Mouse (Mus musculus) heart, postnatal 25 days (tissue): ENCODE measurements around the gene Hist2h2aa2. TPM values are rescaled to one million over a fixed set of nuclear protein-coding genes. Genes with fewer than 3 reads are reported as not detected.
A peak's percentile ranks its signal among the peaks of the same experiment; 100 is the strongest.
"Not testable (repeated sequence)": the region's sequence is repeated elsewhere in the genome, so short reads cannot be mapped to it uniquely, and the experiment has no call there.

Experiments
- DNase-seq: peaks from one replicate; pipeline ENCODE4 v3.0.0; 2022; ENCODE audit warnings: low spot score
- intact Hi-C: fragments of 180-260 bp; cut with DNase I; formaldehyde crosslinking; loops from one replicate; pipeline ENCODE4 v1.15.1; 2025
- microRNA-seq: library from miRNA; unstranded; fragments of <30 nt; microRNA quantifications from one replicate; pipeline ENCODE4 v1.2.0, GENCODE M21; 2022
- total RNA-seq, 2 experiments: library from RNA; stranded (reverse); gene quantifications; 2 replicates each; pipeline ENCODE4 v1.2.3; 2021

Hist2h2aa2 gene
- total RNA-seq, 2 experiments from 2014 or later = 232 to 233 TPM

DNA sequence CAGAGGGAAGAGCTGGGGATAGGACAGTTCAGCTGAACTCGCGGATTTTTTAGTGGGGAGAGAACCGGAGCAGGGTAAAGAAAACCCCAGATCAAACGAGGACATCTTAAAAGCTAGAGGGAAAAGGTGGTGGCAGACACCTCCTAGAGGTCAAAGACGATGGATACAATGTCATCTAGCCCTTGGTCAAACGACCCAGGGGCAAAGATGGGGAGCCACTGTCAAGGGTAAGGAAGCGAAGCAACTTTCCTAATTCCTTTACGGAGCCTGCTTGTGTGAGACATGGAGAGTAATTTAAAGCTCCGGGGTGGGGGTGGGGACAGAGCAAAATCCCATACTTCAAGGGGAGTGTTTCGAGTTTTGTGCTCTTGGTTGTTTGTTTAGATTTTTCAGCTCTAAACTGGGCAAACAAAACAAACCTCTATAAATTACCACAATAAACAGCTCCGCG, 20.9 kb downstream of the Hist2h2aa2 start:
- intact Hi-C loops = loop anchor here (2.0 kb wide), 1 partner anchor 48 kb away; no protein-coding TSS in a partner anchor
- no peak for DNase-seq

DNA sequence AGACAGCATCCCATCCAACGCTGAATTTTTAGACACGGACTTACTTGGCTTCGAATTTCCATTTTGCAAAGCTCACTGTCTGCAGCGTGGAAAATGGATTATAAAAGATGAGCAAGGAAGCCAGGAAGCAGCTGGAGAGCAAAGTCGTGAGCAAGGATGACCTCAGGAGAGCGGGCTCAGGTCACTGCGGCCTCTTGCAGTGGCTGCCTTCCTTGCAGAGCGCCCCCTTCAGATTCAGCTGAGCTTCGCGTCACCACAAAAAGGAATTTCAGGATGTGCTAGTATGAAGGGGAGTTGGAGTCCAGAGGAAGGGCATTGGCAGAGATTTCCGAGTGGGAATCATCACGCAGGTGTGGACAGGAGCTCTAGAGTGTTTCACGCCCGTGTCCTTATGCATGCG, 30.8 kb downstream of the Hist2h2aa2 start:
- DNase-seq = no peak
- intact Hi-C loops = no loop called here

DNA sequence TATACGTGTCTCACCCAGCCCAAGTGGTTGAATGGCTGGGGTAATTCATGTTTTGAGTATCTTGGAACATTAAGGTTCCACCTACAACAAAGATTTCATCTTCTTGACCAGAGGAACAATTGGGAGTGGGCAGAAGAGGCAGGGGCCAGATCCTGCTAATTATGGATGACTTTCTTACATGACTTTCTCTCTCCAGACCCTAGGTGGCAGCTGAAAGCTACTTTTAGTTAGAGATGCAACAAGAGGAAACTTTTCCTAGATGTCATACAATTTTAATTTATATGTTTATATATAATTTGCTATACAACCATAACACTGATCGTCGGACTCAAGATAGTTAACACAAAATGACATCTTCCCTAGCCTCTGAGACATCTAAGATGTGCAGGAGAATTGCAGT, 32.3 kb downstream of the Hist2h2aa2 start:
- no peak for DNase-seq
- intact Hi-C loops = no loop called here

DNA sequence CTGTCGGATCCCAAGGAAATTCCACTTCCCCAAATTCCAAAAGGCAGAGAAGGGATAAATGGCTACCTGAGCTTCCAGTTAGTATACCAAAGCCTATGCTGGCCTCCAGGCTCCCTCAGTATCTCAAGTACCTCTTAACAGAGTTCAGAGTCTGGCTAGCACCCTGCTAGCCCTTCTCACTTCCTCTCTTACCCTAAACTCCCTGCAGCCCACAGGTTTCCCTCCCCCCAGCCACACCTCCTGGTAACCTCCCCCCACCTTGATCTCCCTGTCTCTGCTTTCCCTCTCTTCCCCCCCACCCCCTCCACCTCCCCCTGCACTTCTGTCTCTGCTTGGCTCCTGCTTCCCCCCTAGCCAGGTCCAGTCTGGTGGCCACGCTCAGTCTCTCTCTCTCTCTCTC, 40.3 kb downstream of the Hist2h2aa2 start:
- intact Hi-C loops = no loop called here
- no peak for DNase-seq

DNA sequence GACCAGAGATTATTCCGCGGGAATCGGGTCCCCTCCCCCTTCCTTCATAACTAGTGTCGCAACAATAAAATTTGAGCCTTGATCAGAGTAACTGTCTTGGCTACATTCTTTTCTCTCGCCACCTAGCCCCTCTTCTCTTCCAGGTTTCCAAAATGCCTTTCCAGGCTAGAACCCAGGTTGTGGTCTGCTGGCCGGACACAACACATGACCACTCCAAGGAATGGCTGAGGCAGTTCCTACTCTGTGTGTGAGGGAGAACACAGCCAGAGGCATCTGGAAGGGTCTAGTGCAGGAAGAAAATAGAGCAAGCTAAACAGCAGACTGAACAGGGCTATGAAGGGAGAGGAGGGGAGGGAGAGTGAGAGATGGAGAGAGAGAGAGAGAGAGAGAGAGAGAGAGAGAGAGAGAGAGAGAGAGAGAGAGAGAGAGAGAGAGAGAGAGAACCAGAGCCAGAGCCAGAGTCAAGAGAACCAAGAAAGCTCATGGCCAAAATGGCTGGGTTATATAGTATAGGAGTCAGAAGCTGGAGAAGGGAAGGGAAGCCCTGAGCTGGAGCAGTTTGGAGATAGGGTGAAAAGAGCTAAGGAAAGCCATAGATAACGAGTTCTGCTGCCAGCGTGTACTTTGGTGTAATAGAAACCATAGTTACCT, 41.4 kb downstream of the Hist2h2aa2 start:
- DNase-seq, intact Hi-C loops: not testable (repeated sequence)

DNA sequence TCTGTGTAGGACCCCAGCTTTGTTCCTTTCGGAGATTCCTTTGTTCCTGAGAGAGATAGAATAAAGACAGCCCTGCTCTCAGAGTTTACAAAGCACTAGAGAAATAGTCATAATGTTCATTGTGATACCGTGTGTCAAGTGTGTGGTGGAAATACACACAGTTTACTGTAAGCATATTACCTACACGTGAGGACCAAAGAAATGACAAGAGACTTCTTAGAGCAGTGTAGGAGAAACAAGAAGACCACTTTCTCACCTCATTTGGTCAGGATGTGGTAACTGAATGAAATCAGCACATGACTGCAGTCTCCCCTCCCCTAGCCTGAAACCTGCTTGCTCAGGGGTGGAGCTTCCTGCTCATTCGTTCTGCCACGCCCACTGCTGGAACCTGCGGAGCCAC, 41.9 kb downstream of the Hist2h2aa2 start:
- intact Hi-C loops = no loop called here
- DNase-seq = no peak

DNA sequence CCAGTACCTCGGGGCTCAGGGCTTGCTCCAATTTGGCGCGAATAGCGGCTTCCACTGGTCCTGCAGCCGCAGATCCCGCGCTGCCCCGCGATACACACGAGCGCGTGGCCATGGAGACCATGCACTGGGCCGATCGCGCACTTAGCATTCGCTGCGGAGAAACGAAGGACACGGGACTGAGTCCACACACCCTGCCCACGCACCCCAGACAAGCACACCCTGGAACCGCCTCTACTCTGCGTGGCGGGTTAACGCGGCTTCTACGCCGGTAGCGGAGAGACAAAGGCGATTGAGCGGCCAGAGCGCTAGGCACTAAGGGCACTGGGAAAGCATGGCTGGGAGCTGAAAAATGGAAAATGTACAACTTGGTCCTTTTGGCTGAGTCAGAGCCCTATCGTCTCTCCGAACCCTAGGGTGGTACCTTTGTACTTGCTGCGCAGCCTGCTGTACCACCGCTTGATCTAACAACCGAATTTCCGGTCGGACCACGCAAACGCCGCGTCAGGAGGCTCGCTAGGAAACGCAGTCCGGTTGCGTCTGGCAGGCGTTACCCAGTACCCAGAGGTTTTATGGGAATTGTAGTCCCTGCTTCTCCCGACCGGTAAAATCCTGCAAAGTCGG, 42.8 kb downstream of the Hist2h2aa2 start:
- DNase-seq = peak; percentile 81
- intact Hi-C loops = no loop called here

DNA sequence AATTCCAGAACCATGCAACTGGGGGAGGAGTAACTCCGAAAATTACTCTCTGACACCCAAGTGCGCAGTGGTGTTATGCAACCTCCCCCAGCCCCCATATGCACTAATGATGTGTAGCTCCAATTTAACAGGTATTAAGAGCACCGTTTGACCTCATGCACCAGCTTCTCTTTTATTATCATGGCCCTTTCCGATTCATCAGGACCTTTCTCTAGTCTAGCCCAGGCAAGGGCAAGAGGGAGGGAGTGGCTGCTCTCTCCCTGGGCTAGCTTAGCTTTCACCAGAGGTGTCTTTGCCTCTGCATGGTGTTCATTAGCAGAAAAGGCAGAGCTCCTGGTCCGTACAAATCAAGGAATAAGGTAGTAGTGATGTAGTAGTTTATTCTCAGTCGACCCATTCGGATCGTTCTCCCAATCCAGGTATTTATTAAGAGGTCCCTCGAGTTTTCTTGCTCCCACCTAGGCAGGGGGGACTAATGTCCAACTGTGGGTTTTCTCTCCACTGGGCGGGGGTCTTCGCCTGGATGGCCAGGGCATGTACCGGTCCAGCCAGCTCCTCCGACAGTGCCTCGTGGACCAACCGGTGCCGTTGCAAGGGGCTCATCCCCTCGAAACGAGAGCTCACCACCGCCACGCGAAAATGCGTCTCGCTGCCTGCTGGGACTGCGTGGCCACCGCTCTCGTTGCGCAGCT, 43.5 kb downstream of the Hist2h2aa2 start:
- intact Hi-C loops = no loop called here
- no peak for DNase-seq

DNA sequence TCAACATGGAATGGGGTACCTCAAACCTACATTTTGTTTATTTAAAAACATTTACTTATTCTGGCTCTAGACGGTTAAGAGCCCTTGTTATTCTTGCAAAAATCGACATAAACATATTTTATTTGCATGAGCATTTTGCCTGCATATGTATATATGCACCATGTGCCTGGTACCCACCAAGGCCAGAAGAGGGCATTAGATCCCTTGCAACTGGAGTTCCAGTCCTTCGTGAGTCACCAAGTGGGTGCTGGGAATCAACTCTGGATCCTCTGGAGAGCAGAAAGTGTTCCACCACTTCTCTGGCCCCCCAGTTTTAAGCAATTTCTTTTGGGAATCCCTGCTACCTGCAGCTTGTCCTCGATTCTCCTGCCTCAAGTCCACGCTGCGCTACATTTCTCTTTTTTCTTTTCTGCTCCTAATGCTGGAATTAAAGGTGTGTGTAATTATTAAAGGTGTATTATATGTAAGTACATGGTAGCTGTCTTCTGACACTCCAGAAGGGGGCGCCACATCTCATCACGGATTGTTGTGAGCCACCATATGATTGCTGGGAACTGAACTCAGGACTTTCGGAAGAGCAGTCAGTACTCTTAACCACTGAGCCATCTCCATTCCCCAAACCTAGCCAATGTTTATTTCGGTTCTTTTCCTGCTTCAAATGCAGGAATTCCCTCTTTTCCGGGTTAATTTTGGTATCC, 44.3 kb downstream of the Hist2h2aa2 start:
- DNase-seq = no peak
- intact Hi-C loops = no loop called here

DNA sequence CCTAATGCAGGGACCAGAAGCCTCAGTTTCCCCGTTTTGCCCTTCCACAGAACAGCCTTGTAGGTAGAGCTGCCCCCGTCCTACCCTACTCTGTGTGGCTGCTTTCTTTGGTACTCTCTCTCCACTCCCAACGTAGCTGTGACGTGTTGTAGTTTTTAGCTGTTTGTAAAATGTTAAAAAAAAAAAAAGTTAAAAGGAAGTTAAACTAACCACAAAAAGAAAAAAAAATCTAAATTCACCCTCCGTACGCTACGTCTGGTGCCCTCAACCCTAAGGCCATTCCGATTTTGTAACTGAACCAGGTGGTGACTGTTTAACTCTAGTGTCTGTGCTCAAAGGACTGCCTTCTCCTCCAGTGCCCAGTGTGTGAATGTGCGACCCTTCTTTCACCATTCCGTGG, 45.1 kb downstream of the Hist2h2aa2 start:
- intact Hi-C loops = no loop called here
- DNase-seq = no peak

DNA sequence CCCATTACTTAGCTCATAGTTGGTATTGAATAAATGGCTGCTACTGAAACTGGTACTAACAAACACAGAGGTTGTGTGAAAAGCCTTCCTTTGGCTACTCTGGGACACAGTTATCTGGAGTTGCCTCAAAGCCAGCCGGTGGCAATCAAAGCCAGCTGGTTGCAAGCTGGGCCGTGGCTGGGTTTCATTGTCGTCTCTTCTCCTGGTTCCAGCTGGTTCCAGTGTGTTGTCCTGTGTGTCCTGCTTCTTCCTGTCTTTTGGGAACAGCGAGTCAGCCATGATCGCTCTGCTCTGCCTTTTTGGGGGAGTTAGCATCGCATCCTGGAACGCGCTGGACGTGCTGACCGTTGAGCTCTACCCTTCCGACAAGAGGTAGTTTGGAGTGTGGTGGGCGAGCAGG, 47.1 kb downstream of the Hist2h2aa2 start:
- intact Hi-C loops = no loop called here
- no peak for DNase-seq

Small RNA genes lying within 50 kb of the gene (microRNA-seq; reads per million reads assigned to microRNA genes)
- gene Gm44492 (not detected), gene Gm47311 (not detected), gene Gm47313 (not detected)

Other genes with a start within 250 kb of the Hist2h2aa2 start
- 10 to 100 TPM; 76.4 to 89.1 TPM for gene Plekho1, start 244.3 kb downstream of the Hist2h2aa2 start, total RNA-seq
- 10 to 100 TPM; 20.5 to 26.0 TPM for gene Vps45, start 181.8 kb downstream of the Hist2h2aa2 start, total RNA-seq
- 10 to 100 TPM; 52.2 to 54.5 TPM for gene Otud7b, start 135.7 kb downstream of the Hist2h2aa2 start, total RNA-seq
- 1 to 10 TPM; 3.2 TPM for gene Mtmr11, start 78.3 kb downstream of the Hist2h2aa2 start, total RNA-seq
- gene Sf3b4, start 67.9 kb downstream of the Hist2h2aa2 start, total RNA-seq = 10 to 100 TPM; 16.9 to 17.2 TPM
- 1 to 10 TPM; 5.0 to 6.5 TPM for gene Sv2a, start 59.1 kb downstream of the Hist2h2aa2 start, total RNA-seq
- gene Bola1, start 20.6 kb downstream of the Hist2h2aa2 start, total RNA-seq = 10 to 100 TPM; 19.3 to 22.2 TPM
- gene Hist2h2ab, start 20.4 kb downstream of the Hist2h2aa2 start, total RNA-seq = 1 to 10 TPM; 3.0 to 3.4 TPM
- 10 to 100 TPM; 30.5 to 34.4 TPM for gene Hist2h2ac, start 19.4 kb downstream of the Hist2h2aa2 start, total RNA-seq
- 10 to 100 TPM; 10.1 to 11.6 TPM for gene Hist2h2be, start 19.2 kb downstream of the Hist2h2aa2 start, total RNA-seq
- 10 to 100 TPM in 1 of 2 experiments, 1 to 10 TPM in 1; 9.3 to 10.4 TPM for gene Hist2h3c2, start 1.1 kb downstream of the Hist2h2aa2 start, total RNA-seq
- 10 to 100 TPM in 1 of 2 experiments, 1 to 10 TPM in 1; 7.7 to 40.9 TPM for gene Hist2h2aa1, start 5.2 kb upstream of the Hist2h2aa2 start, total RNA-seq
- not detected for gene Hist2h3c1, start 6.4 kb upstream of the Hist2h2aa2 start, total RNA-seq
- 10 to 100 TPM; 14.4 to 16.9 TPM for gene Hist2h4, start 23.0 kb upstream of the Hist2h2aa2 start, total RNA-seq
- 10 to 100 TPM; 25.8 to 48.9 TPM for gene Hist2h3b, start 28.4 kb upstream of the Hist2h2aa2 start, total RNA-seq
- gene Hist2h2bb, start 29.5 kb upstream of the Hist2h2aa2 start, total RNA-seq = 10 to 100 TPM; 47.3 to 58.1 TPM
- 1 to 10 TPM in 1 of 2 experiments, under 1 TPM in 1; 0.94 to 1.1 TPM for gene Fcgr1, start 53.7 kb upstream of the Hist2h2aa2 start, total RNA-seq
- gene BC107364, start 212.0 kb upstream of the Hist2h2aa2 start, total RNA-seq = not detected